Mouse (Mus musculus) testis, adult 2 months (tissue): ENCODE data around the gene Trim44. TPM values are rescaled to one million over a fixed set of nuclear protein-coding genes. Genes with fewer than 3 reads are reported as not detected.

Experiments used
- H3K27ac ChIP-seq: fragments of 200-500 bp; 2 replicates; pipeline ENCODE4 v1.5.1; 2012; ENCODE audit warnings: low read depth, low read length; ENCODE audit not compliant: control insufficient read depth, insufficient read depth
- H3K27me3 ChIP-seq: fragments of 200-500 bp; 2 replicates; pipeline ENCODE4 v1.6.1; 2012; ENCODE audit warnings: mild to moderate bottlenecking, low read length, moderate library complexity; ENCODE audit not compliant: control insufficient read depth, insufficient read depth
- H3K36me3 ChIP-seq: fragments of 200-500 bp; 2 replicates; pipeline ENCODE4 v1.6.1; 2012; ENCODE audit warnings: mild to moderate bottlenecking, low read length; ENCODE audit not compliant: control insufficient read depth, insufficient read depth
- H3K4me1 ChIP-seq: fragments of 200-500 bp; 2 replicates; pipeline ENCODE4 v1.6.1; 2012; ENCODE audit warnings: low read length; ENCODE audit not compliant: control insufficient read depth, insufficient read depth
- H3K4me3 ChIP-seq: fragments of 200-500 bp; 2 replicates; pipeline ENCODE4 v1.5.1; 2012; ENCODE audit warnings: low read depth, mild to moderate bottlenecking, low read length, moderate library complexity, mixed read lengths; ENCODE audit not compliant: control insufficient read depth
- CTCF ChIP-seq: fragments of 200-500 bp; IDR thresholded peaks from 2 replicates; pipeline ENCODE4 v1.5.1; 2012; ENCODE audit warnings: low read depth, mild to moderate bottlenecking, inconsistent platforms, low read length, moderate library complexity; ENCODE audit not compliant: control insufficient read depth, insufficient read depth, insufficient replicate concordance
- POLR2A ChIP-seq: fragments of 200-500 bp; IDR thresholded peaks from 2 replicates; pipeline ENCODE4 v1.6.1; 2012; ENCODE audit warnings: low read depth, mild to moderate bottlenecking, inconsistent platforms, low read length, moderate library complexity; ENCODE audit not compliant: control insufficient read depth
- polyA plus RNA-seq: library from polyadenylated mRNA; depleted of rRNA; stranded (reverse); fragments of >200 nt; gene quantifications from 2 replicates; pipeline ENCODE4 v1.2.3, GENCODE M21; 2012

Gene Trim44
- polyA plus RNA-seq, 1 experiment = 12.7 TPM

- Histone ChIP-seq H3K4me3 (no peak overlapping the region), H3K4me1 (no peaks in the 10 kb centered on the region), H3K27ac (no peak overlapping the region), H3K36me3 (no peaks in the 10 kb centered on the region), H3K27me3 (no peaks in the 10 kb centered on the region)
- TF ChIP-seq POLR2A = no peak
- no peak for TF ChIP-seq CTCF
These were observed 18.8 kb upstream of the Trim44 start for GRCm38 (mm10) chr2:102426434-102426833.

DNA sequence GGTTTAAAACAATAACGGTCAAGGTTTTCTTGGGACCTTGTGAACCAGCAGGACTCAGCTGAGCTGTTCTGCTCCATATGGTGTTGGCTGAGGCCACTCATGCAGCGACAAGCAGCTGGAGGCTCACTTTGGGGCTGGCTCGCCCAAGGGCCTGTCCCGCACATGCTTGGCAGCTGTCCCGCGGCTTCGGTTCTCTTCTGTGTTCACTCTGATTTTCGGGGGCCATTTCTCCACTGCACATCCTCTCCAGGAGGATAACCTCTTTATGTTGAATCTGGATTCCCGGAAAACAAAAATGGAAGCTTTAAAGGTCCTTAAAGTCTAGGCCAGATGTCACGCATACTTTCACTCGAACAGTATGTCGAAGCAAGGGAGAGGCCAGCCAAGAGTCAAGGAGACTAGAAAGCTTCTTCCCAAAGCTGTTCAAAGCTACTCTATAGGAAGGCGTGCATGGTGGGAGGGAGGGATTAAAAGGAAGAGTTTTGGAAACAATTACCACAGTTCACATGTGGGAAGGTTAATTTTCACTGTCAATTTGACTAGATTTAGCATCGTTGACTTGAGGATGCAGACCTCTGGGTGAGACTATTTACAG lies 8.6 kb upstream of the Trim44 start:
- no peaks in the 10 kb centered on the region for H3K27me3 ChIP-seq
- no peaks in the 10 kb centered on the region for H3K36me3 ChIP-seq
- H3K27ac ChIP-seq = peak overlapping the region; percentile 83
- TF ChIP-seq POLR2A (no peak), CTCF (no peak)
- H3K4me3 ChIP-seq = peak overlapping the region; percentile 94
- peaks cover 4% of the 10 kb centered on the region for H3K4me1 ChIP-seq

DNA sequence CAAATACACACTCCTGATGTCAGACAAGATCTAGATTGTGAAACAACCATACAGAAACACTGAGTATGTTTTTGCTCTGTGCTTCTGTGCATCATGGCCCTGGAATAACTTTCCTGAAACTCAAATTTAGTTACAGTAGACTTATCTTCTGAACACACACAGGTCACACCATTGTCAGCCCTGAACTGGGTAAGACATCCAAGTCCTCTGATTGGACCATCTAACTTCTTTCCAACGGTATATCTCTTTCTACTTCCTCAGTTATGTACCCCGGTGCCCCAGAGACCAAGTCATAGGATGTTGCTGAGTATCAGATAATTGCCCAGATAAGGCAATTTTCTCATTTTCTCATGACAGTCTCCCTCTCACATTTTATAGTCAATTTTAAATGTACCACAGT lies 5.1 kb upstream of the Trim44 start:
- no peak for TF ChIP-seq CTCF
- no peak for TF ChIP-seq POLR2A
- H3K4me1 ChIP-seq = peaks cover 4% of the 10 kb centered on the region
- H3K27ac ChIP-seq = no peak overlapping the region
- no peaks in the 10 kb centered on the region for H3K36me3 ChIP-seq
- H3K4me3 ChIP-seq = no peak overlapping the region
- H3K27me3 ChIP-seq = no peaks in the 10 kb centered on the region

GRCm38 (mm10) chr2:102410615-102411014 lies 3.0 kb upstream of the Trim44 start:
- no peak overlapping the region for H3K4me3 ChIP-seq
- H3K4me1 ChIP-seq = peaks cover under 1% of the 10 kb centered on the region; the same call in 1 of the 2 replicates
- TF ChIP-seq POLR2A (no peak), CTCF (no peak)

DNA sequence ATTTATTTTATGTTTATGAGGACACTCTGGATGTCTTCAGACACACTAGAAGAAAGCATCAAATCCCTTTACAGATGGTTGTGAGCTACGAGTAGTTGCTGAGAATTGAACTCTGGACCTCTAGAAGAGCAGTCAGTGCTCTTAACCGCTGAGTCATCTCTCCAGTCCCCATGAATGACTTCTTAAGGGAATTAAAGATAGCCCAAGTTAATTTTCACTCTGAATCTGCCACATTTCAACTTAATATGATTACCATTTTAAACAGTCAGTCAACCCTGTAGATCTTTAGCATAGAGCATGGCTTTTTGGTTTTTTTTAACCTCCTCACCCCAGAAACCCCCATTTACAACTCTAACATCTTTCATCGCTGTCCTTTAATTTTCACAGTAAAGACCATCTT lies 2.1 kb upstream of the Trim44 start:
- H3K36me3 ChIP-seq = no peaks in the 10 kb centered on the region
- TF ChIP-seq CTCF (no peak), POLR2A (no peak)
- no peak overlapping the region for H3K4me3 ChIP-seq
- no peaks in the 10 kb centered on the region for H3K4me1 ChIP-seq
- H3K27ac ChIP-seq = no peak overlapping the region
- no peaks in the 10 kb centered on the region for H3K27me3 ChIP-seq

More at GRCm38 (mm10) chr2:102410615-102411014, 3.0 kb upstream of the Trim44 start:
- H3K27ac ChIP-seq = no peak overlapping the region
- no peaks in the 10 kb centered on the region for H3K36me3 ChIP-seq
- H3K27me3 ChIP-seq = no peaks in the 10 kb centered on the region

GRCm38 (mm10) chr2:102406324-102407304 lies 1.0 kb downstream of the Trim44 start:
- no peaks in the 10 kb centered on the region for H3K27me3 ChIP-seq
- no peaks in the 10 kb centered on the region for H3K36me3 ChIP-seq
- H3K4me3 ChIP-seq = no peak overlapping the region
- H3K27ac ChIP-seq = no peak overlapping the region
- H3K4me1 ChIP-seq = peaks cover 2% of the 10 kb centered on the region; the same call in 1 of the 2 replicates
- TF ChIP-seq POLR2A = no peak
- TF ChIP-seq CTCF = no peak

DNA sequence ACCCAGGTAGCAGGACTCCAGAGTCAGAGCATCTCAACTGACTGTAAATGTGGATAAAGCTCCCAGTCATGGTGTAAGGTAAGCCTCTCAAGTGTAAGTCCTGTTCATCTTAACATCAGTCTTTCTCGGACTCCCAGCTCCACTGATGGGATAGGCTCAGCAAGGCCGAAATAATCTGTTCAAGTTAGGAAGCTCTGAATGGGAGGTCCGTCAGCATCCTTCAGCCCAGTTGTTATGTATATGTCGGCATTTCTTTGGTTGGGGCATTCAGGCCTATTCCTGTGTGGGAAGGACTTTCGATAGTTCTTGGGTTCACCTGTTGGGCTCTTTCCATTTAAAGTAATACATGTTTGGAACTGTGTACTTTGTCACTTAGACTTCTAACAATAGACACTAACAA lies 3.6 kb downstream of the Trim44 start:
- peaks cover 2% of the 10 kb centered on the region; the same call in 1 of the 2 replicates for H3K4me1 ChIP-seq
- H3K36me3 ChIP-seq = no peaks in the 10 kb centered on the region
- no peak for TF ChIP-seq CTCF
- no peak for TF ChIP-seq POLR2A
- no peak overlapping the region for H3K4me3 ChIP-seq
- H3K27ac ChIP-seq = no peak overlapping the region
- H3K27me3 ChIP-seq = no peaks in the 10 kb centered on the region
